Mouse (Mus musculus) hindbrain, postnatal 0 days (tissue): ENCODE data around the gene Bmp3. TPM values are rescaled to one million over a fixed set of nuclear protein-coding genes. Genes with fewer than 3 reads are reported as not detected.

ENCODE experiments used
- ATAC-seq: fragments of 200-750 bp; cut with Nextera tagmentation; 2 replicates; pipeline ENCODE4 v1.8.0; 2017; ENCODE audit warnings: mild to moderate bottlenecking, moderate TSS enrichment, moderate library complexity
- DNase-seq: peaks from one replicate; pipeline ENCODE4 v3.0.0-alpha.2; 2015; ENCODE audit warnings: low spot score
- H3K27ac ChIP-seq: fragments of 300-500 bp; sonication (generic); 2 replicates; pipeline ENCODE4 v1.5.1; 2014; ENCODE audit warnings: mild to moderate bottlenecking
- H3K27me3 ChIP-seq: fragments of 300-500 bp; sonication (generic); 2 replicates; pipeline ENCODE4 v1.6.1; 2014; ENCODE audit warnings: low read length, mixed read lengths; ENCODE audit not compliant: insufficient read depth
- H3K36me3 ChIP-seq: fragments of 300-500 bp; sonication (generic); 2 replicates; pipeline ENCODE4 v1.6.1; 2014; ENCODE audit warnings: low read length, mixed read lengths; ENCODE audit not compliant: insufficient read depth
- H3K4me1 ChIP-seq: fragments of 300-500 bp; sonication (generic); 2 replicates; pipeline ENCODE4 v1.6.1; 2014; ENCODE audit warnings: antibody characterized with exemption, low read length, mixed read lengths; ENCODE audit not compliant: insufficient read depth
- H3K4me2 ChIP-seq: fragments of 300-500 bp; sonication (generic); 2 replicates; pipeline ENCODE4 v1.6.1; 2014; ENCODE audit warnings: low read depth, mild to moderate bottlenecking, low read length, moderate library complexity, mixed read lengths
- H3K4me3 ChIP-seq: fragments of 300-500 bp; sonication (generic); 2 replicates; pipeline ENCODE4 v1.5.1; 2014; ENCODE audit warnings: low read length
- H3K9ac ChIP-seq: fragments of 300-500 bp; sonication (generic); replicated peaks from 2 replicates; pipeline ENCODE4 v1.6.1; 2014; ENCODE audit warnings: mild to moderate bottlenecking, low read length, moderate library complexity, mixed read lengths
- H3K9me3 ChIP-seq: fragments of 300-500 bp; sonication (generic); 2 replicates; pipeline ENCODE4 v1.6.1; 2016; ENCODE audit warnings: low read length, mixed read lengths
- CTCF ChIP-seq: IDR thresholded peaks from 2 replicates; pipeline ENCODE4 v1.5.1; 2016; ENCODE audit warnings: antibody characterized with exemption, control low read depth, low read depth
- WGBS: fragments of 180-500 bp; shearing (Covaris S2); extraction: QIAGEN DNeasy Blood & Tissue Kit; methylation state at CpG from one replicate; pipeline ENCODE4 v1.1.7; 2014; 5-methylcytosine and 5-hydroxymethylcytosine counted together
- polyA plus RNA-seq: library from polyadenylated mRNA; unstranded; fragments of >200 nt; fragmentation: Nextera tagmentation; extraction: Ambion mirVana; gene quantifications from 2 replicates; pipeline ENCODE4 v1.2.1, GENCODE M21; 2015
- total RNA-seq: library from RNA; depleted of rRNA; stranded (reverse); fragments of >200 nt; gene quantifications from 2 replicates; pipeline ENCODE4 v1.2.3, GENCODE M21; 2014; rRNA removed

Bmp3 gene
- total RNA-seq (4.8 and 8.4 TPM in 2 replicates), polyA plus RNA-seq (1.1 and 1.6 TPM in 2 replicates)

GRCm38 (mm10) chr5:98854264-98854626 is at the start of gene Bmp3:
Gene Bmp3, plus strand, starts transcription at chr5:98854415.
- 5% methylated on average over 10 of the region's 10 CpGs for WGBS
- no peak for DNase-seq
- Histone ChIP-seq H3K27me3 (no peaks in the 10 kb centered on the region; the same call in 1 of the 2 replicates), H3K4me2 (peak within 1 kb of the TSS; percentile 99), H3K4me3 (peak within 1 kb of the TSS; percentile 57), H3K27ac (no peak within 1 kb of the TSS), H3K36me3 (no peaks in the 10 kb centered on the region), H3K4me1 (0 out of 2 replicates have a peak, but pooled peaks cover 4% of the 10 kb centered on the region), H3K9me3 (no peaks in the 10 kb centered on the region), H3K9ac (peak within 1 kb of the TSS; percentile 43)
- ATAC-seq: peak; percentile 48
- TF ChIP-seq CTCF: no peak

- Histone ChIP-seq H3K9me3 (no peaks in the 10 kb centered on the region), H3K27me3 (no peaks in the 10 kb centered on the region), H3K4me1 (no peaks in the 10 kb centered on the region), H3K4me3 (no peak overlapping the region), H3K9ac (no peak overlapping the region), H3K36me3 (no peaks in the 10 kb centered on the region), H3K27ac (no peak overlapping the region), H3K4me2 (no peak overlapping the region)
- no peak for DNase-seq
- WGBS: 79% methylated on average over 6 of the region's 6 CpGs
- no peak for TF ChIP-seq CTCF
- ATAC-seq: no peak
Measured at GRCm38 (mm10) chr5:98804761-98805160, 49.5 kb upstream of the Bmp3 start.

DNA sequence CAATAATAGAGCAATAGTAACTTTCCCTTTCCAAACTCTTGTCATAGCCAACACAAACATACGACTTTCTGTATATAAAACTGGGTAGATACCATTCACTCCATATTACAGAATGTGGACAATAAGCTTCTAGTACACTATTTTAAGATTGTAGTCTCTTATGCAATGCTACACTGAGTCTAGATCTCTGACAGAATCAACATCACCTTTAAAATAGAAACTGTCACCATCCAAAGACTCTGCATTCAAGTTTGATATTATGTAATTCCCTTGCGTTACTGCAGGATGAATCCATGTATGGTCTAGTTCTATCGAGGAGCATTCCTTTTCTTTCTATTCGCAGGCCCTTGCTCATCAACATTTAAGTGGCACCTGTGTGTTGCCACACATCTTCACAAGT is 47.7 kb upstream of the Bmp3 start:
- WGBS: 96% methylated on average over 4 of the region's 4 CpGs
- Histone ChIP-seq H3K4me3 (no peak overlapping the region), H3K4me1 (no peaks in the 10 kb centered on the region), H3K27me3 (no peaks in the 10 kb centered on the region), H3K36me3 (no peaks in the 10 kb centered on the region), H3K27ac (no peak overlapping the region), H3K4me2 (no peak overlapping the region), H3K9me3 (no peaks in the 10 kb centered on the region), H3K9ac (no peak overlapping the region)
- DNase-seq: no peak
- ATAC-seq: no peak
- TF ChIP-seq CTCF: no peak

- 91% methylated on average over 7 of the region's 7 CpGs for WGBS
- Histone ChIP-seq H3K9ac (no peak overlapping the region), H3K27ac (no peak overlapping the region), H3K36me3 (no peaks in the 10 kb centered on the region), H3K4me2 (no peak overlapping the region), H3K4me3 (no peak overlapping the region), H3K27me3 (no peaks in the 10 kb centered on the region), H3K4me1 (no peaks in the 10 kb centered on the region), H3K9me3 (no peaks in the 10 kb centered on the region)
- DNase-seq (no peak), ATAC-seq (no peak)
- no peak for TF ChIP-seq CTCF
Measured at GRCm38 (mm10) chr5:98807022-98807421, 47.2 kb upstream of the Bmp3 start.

DNA sequence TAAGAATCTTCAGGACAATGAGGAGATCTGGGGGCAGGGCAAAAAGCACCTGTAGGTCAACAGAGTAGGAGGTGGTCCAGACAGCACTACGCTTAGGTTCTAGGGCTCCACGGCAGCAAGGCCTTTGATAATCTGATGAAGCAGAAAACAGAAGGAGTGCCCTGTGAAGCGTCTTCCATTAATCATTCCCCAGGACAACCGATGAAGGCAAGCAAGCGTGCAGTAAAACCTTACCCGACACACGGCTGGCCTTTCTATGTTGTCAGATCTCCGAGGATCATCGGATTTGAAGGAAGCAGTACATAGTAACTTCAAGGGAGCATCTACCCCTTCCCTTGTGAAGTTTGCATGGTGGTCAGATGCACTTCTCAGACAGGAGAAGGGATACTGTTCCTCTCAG is 46.3 kb upstream of the Bmp3 start:
- Histone ChIP-seq H3K4me3 (no peak overlapping the region), H3K27ac (no peak overlapping the region), H3K27me3 (no peaks in the 10 kb centered on the region), H3K9me3 (no peaks in the 10 kb centered on the region), H3K9ac (no peak overlapping the region), H3K4me1 (no peaks in the 10 kb centered on the region), H3K36me3 (no peaks in the 10 kb centered on the region), H3K4me2 (no peak overlapping the region)
- 31% methylated on average over 9 of the region's 9 CpGs for WGBS
- no peak for TF ChIP-seq CTCF
- no peak for ATAC-seq
- no peak for DNase-seq

GRCm38 (mm10) chr5:98812380-98812779 is 41.8 kb upstream of the Bmp3 start:
- Histone ChIP-seq H3K9me3 (no peaks in the 10 kb centered on the region), H3K4me1 (no peaks in the 10 kb centered on the region), H3K4me3 (no peak overlapping the region), H3K27ac (no peak overlapping the region), H3K4me2 (no peak overlapping the region), H3K36me3 (no peaks in the 10 kb centered on the region), H3K9ac (no peak overlapping the region), H3K27me3 (no peaks in the 10 kb centered on the region)
- WGBS: 93% methylated on average over 1 of the region's 1 CpGs
- no peak for ATAC-seq
- no peak for TF ChIP-seq CTCF
- no peak for DNase-seq

GRCm38 (mm10) chr5:98815269-98815668 is 38.9 kb upstream of the Bmp3 start:
- Histone ChIP-seq H3K4me2 (no peak overlapping the region), H3K4me1 (no peaks in the 10 kb centered on the region), H3K9me3 (no peaks in the 10 kb centered on the region), H3K36me3 (no peaks in the 10 kb centered on the region), H3K9ac (no peak overlapping the region), H3K27ac (no peak overlapping the region), H3K27me3 (no peaks in the 10 kb centered on the region), H3K4me3 (no peak overlapping the region)
- DNase-seq: no peak
- no peak for TF ChIP-seq CTCF
- WGBS: 84% methylated on average over 1 of the region's 1 CpGs
- ATAC-seq: no peak
